Mouse (Mus musculus): ENCODE results near the gene Lpar5. TPM values are rescaled to one million over a fixed set of nuclear protein-coding genes. Genes with fewer than 3 reads are reported as not detected.

The Lpar5 gene
- polyA plus RNA-seq, 1 experiment from 2014 or later = 0.63 TPM

- Histone ChIP-seq H3K36me3 (peaks cover 50% of the 10 kb centered on the region), H3K4me3 (peak overlapping the region; percentile 92), H3K9ac (peak overlapping the region; percentile 98), H3K9me3 (no peaks in the 10 kb centered on the region), H3K4me2 (peak overlapping the region; percentile 99), H3K27me3 (replicated peaks) (no peaks in the 10 kb centered on the region), H3K27ac (replicated peaks) (peak overlapping the region; percentile 29; the same call in 1 of the 2 replicates), H3K4me1 (peaks cover 37% of the 10 kb centered on the region)
- no peak for ATAC-seq (ENCODE audit: extremely low read depth, insufficient number of reproducible peaks, low FRiP score, low TSS enrichment)
- 29% methylated on average over 8 of the region's 8 CpGs for WGBS
These were observed 30.2 kb downstream of the Lpar5 start for GRCm38 (mm10) chr6:125097951-125098350.

- H3K27ac ChIP-seq (replicated peaks) = peak overlapping the region; percentile 29; the same call in 1 of the 2 replicates
- peak overlapping the region; percentile 98 for H3K9ac ChIP-seq
- no peaks in the 10 kb centered on the region for H3K27me3 ChIP-seq (replicated peaks)
- peaks cover 37% of the 10 kb centered on the region for H3K4me1 ChIP-seq
- WGBS = 26% methylated on average over 3 of the region's 3 CpGs
- peak overlapping the region; percentile 92 for H3K4me3 ChIP-seq
- H3K4me2 ChIP-seq = peak overlapping the region; percentile 99
- H3K36me3 ChIP-seq = peaks cover 56% of the 10 kb centered on the region
- no peak for ATAC-seq (ENCODE audit: extremely low read depth, insufficient number of reproducible peaks, low FRiP score, low TSS enrichment)
- no peaks in the 10 kb centered on the region for H3K9me3 ChIP-seq
These were observed 30.8 kb downstream of the Lpar5 start for GRCm38 (mm10) chr6:125098513-125098912.

GRCm38 (mm10) chr6:125099421-125099971 is 31.8 kb downstream of the Lpar5 start:
- no peak for ATAC-seq (ENCODE audit: extremely low read depth, insufficient number of reproducible peaks, low FRiP score, low TSS enrichment)
- peaks cover 43% of the 10 kb centered on the region for H3K4me1 ChIP-seq
- peak overlapping the region; percentile 99 for H3K4me2 ChIP-seq
- peak overlapping the region; percentile 64 for H3K27ac ChIP-seq (replicated peaks)
- WGBS = 39% methylated on average over 5 of the region's 5 CpGs
- no peaks in the 10 kb centered on the region for H3K27me3 ChIP-seq (replicated peaks)
- H3K9ac ChIP-seq = peak overlapping the region; percentile 98
- peak overlapping the region; percentile 92 for H3K4me3 ChIP-seq
- no peaks in the 10 kb centered on the region for H3K9me3 ChIP-seq
- H3K36me3 ChIP-seq = peaks cover 66% of the 10 kb centered on the region

- Histone ChIP-seq H3K36me3 (peaks cover 85% of the 10 kb centered on the region), H3K27ac (replicated peaks) (no peak overlapping the region), H3K9ac (peak overlapping the region; percentile 98; the same call in 1 of the 2 replicates), H3K9me3 (no peaks in the 10 kb centered on the region), H3K27me3 (replicated peaks) (no peaks in the 10 kb centered on the region), H3K4me3 (no peak overlapping the region), H3K4me2 (no peak overlapping the region), H3K4me1 (peaks cover 45% of the 10 kb centered on the region)
- no peak for ATAC-seq (ENCODE audit: extremely low read depth, insufficient number of reproducible peaks, low FRiP score, low TSS enrichment)
- WGBS = 56% methylated on average over 9 of the region's 9 CpGs
These were observed 33.7 kb downstream of the Lpar5 start for GRCm38 (mm10) chr6:125101444-125101843.

- Histone ChIP-seq H3K36me3 (peaks cover 100% of the 10 kb centered on the region), H3K9ac (no peak overlapping the region), H3K27me3 (replicated peaks) (no peaks in the 10 kb centered on the region), H3K4me1 (peaks cover 25% of the 10 kb centered on the region), H3K9me3 (no peaks in the 10 kb centered on the region), H3K4me2 (no peak overlapping the region), H3K27ac (replicated peaks) (0 out of 2 replicates have a peak overlapping the region, but pooled peaks have one; percentile 9), H3K4me3 (no peak overlapping the region)
- ATAC-seq (ENCODE audit: extremely low read depth, insufficient number of reproducible peaks, low FRiP score, low TSS enrichment) = no peak
- WGBS = 44% methylated on average over 4 of the region's 4 CpGs
These were observed 36.5 kb downstream of the Lpar5 start for GRCm38 (mm10) chr6:125104223-125104622.

- ATAC-seq (ENCODE audit: extremely low read depth, insufficient number of reproducible peaks, low FRiP score, low TSS enrichment) = no peak
- Histone ChIP-seq H3K4me2 (no peak overlapping the region), H3K9ac (no peak overlapping the region), H3K9me3 (no peaks in the 10 kb centered on the region), H3K4me3 (no peak overlapping the region), H3K36me3 (peaks cover 100% of the 10 kb centered on the region), H3K27me3 (replicated peaks) (no peaks in the 10 kb centered on the region), H3K27ac (replicated peaks) (no peak overlapping the region), H3K4me1 (peaks cover 8% of the 10 kb centered on the region)
- WGBS = 91% methylated on average over 2 of the region's 2 CpGs
These were observed 40.0 kb downstream of the Lpar5 start for GRCm38 (mm10) chr6:125107705-125108104.

- no peak overlapping the region for H3K4me3 ChIP-seq
- H3K9ac ChIP-seq = no peak overlapping the region
- peaks cover 3% of the 10 kb centered on the region; the same call in 1 of the 2 replicates for H3K4me1 ChIP-seq
- no peak overlapping the region for H3K27ac ChIP-seq (replicated peaks)
- peaks cover 100% of the 10 kb centered on the region for H3K36me3 ChIP-seq
- no peak for ATAC-seq (ENCODE audit: extremely low read depth, insufficient number of reproducible peaks, low FRiP score, low TSS enrichment)
- no peaks in the 10 kb centered on the region for H3K9me3 ChIP-seq
- no peaks in the 10 kb centered on the region for H3K27me3 ChIP-seq (replicated peaks)
- WGBS = 90% methylated on average over 14 of the region's 14 CpGs
- no peak overlapping the region for H3K4me2 ChIP-seq
These were observed 41.7 kb downstream of the Lpar5 start for GRCm38 (mm10) chr6:125109371-125109770.

- Histone ChIP-seq H3K27ac (replicated peaks) (no peak overlapping the region), H3K27me3 (replicated peaks) (no peaks in the 10 kb centered on the region), H3K9me3 (no peaks in the 10 kb centered on the region), H3K9ac (no peak overlapping the region), H3K4me2 (no peak overlapping the region), H3K4me3 (no peak overlapping the region), H3K36me3 (peaks cover 98% of the 10 kb centered on the region), H3K4me1 (no peaks in the 10 kb centered on the region)
- no peak for ATAC-seq (ENCODE audit: extremely low read depth, insufficient number of reproducible peaks, low FRiP score, low TSS enrichment)
- WGBS = 88% methylated on average over 7 of the region's 7 CpGs
These were observed 43.2 kb downstream of the Lpar5 start for GRCm38 (mm10) chr6:125110927-125111326.

- no peaks in the 10 kb centered on the region for H3K9me3 ChIP-seq
- peaks cover 98% of the 10 kb centered on the region for H3K36me3 ChIP-seq
- H3K4me3 ChIP-seq = no peak overlapping the region
- H3K9ac ChIP-seq = no peak overlapping the region
- no peak overlapping the region for H3K4me2 ChIP-seq
- no peaks in the 10 kb centered on the region for H3K27me3 ChIP-seq (replicated peaks)
- WGBS = 90% methylated on average over 11 of the region's 11 CpGs
- no peaks in the 10 kb centered on the region for H3K4me1 ChIP-seq
- no peak overlapping the region for H3K27ac ChIP-seq (replicated peaks)
- no peak for ATAC-seq (ENCODE audit: extremely low read depth, insufficient number of reproducible peaks, low FRiP score, low TSS enrichment)
These were observed 44.8 kb downstream of the Lpar5 start for GRCm38 (mm10) chr6:125112553-125112952.

- 87% methylated on average over 8 of the region's 8 CpGs for WGBS
- H3K27ac ChIP-seq (replicated peaks) = no peak overlapping the region
- H3K9ac ChIP-seq = no peak overlapping the region
- no peaks in the 10 kb centered on the region for H3K9me3 ChIP-seq
- H3K27me3 ChIP-seq (replicated peaks) = no peaks in the 10 kb centered on the region
- ATAC-seq (ENCODE audit: extremely low read depth, insufficient number of reproducible peaks, low FRiP score, low TSS enrichment) = no peak
- no peaks in the 10 kb centered on the region for H3K4me1 ChIP-seq
- no peak overlapping the region for H3K4me3 ChIP-seq
- H3K4me2 ChIP-seq = no peak overlapping the region
- H3K36me3 ChIP-seq = peaks cover 98% of the 10 kb centered on the region
These were observed 51.7 kb downstream of the Lpar5 start for GRCm38 (mm10) chr6:125119387-125119786.

- no peak overlapping the region for H3K4me3 ChIP-seq
- peaks cover 78% of the 10 kb centered on the region for H3K36me3 ChIP-seq
- ATAC-seq (ENCODE audit: extremely low read depth, insufficient number of reproducible peaks, low FRiP score, low TSS enrichment) = no peak
- H3K4me2 ChIP-seq = no peak overlapping the region
- no peak overlapping the region for H3K9ac ChIP-seq
- 85% methylated on average over 12 of the region's 12 CpGs for WGBS
- H3K27ac ChIP-seq (replicated peaks) = no peak overlapping the region
- peaks cover 18% of the 10 kb centered on the region for H3K4me1 ChIP-seq
- no peaks in the 10 kb centered on the region for H3K9me3 ChIP-seq
- H3K27me3 ChIP-seq (replicated peaks) = no peaks in the 10 kb centered on the region
These were observed 61.0 kb downstream of the Lpar5 start for GRCm38 (mm10) chr6:125128724-125129123.

- H3K4me3 ChIP-seq = no peak overlapping the region
- no peak overlapping the region for H3K4me2 ChIP-seq
- H3K4me1 ChIP-seq = peaks cover 18% of the 10 kb centered on the region
- no peak for ATAC-seq (ENCODE audit: extremely low read depth, insufficient number of reproducible peaks, low FRiP score, low TSS enrichment)
- peaks cover 78% of the 10 kb centered on the region for H3K36me3 ChIP-seq
- H3K9me3 ChIP-seq = no peaks in the 10 kb centered on the region
- H3K27me3 ChIP-seq (replicated peaks) = no peaks in the 10 kb centered on the region
- H3K27ac ChIP-seq (replicated peaks) = no peak overlapping the region
- 88% methylated on average over 20 of the region's 20 CpGs for WGBS
- no peak overlapping the region for H3K9ac ChIP-seq
These were observed 62.1 kb downstream of the Lpar5 start for GRCm38 (mm10) chr6:125129710-125130402.

Data from heart, embryonic 13.5 days (tissue).